48 mouse cellular contexts compared by ENCODE assay signal in genomic region chr5:120481205-120481604, GRCm38 (mm10). TPM values are rescaled to one million over a fixed set of nuclear protein-coding genes. Genes with fewer than 3 reads are reported as not detected.
"Had no signal": no experiment of that assay in that cellular context is flagged by ENCODE, and none has a peak within 500 bp of the region (broad histone marks: within the 10 kb centered on the region; RNA-seq: fewer than 3 reads in every experiment).

No protein-coding gene starts in this region.

- ATAC-seq: hindbrain, postnatal 0 days; inflammation-experienced regulatory T-cells, adult 6 months; intestine, embryonic 15.5 days; intestine, embryonic 16.5 days; intestine, postnatal 0 days had no signal

- H3K9me3 ChIP-seq: heart, embryonic 10.5 days; heart, embryonic 13.5 days; heart, embryonic 15.5 days; hindbrain, embryonic 12.5 days; hindbrain, embryonic 13.5 days; hindbrain, embryonic 15.5 days; intestine, embryonic 15.5 days; kidney, embryonic 15.5 days had no signal

- DNase-seq: heart, postnatal 10 days; heart, postnatal 14 days; heart, postnatal 36 days; heart, postnatal 4 days; kidney, adult 11 months; kidney, adult 18-20 months; kidney, adult 2 months; kidney, adult 8-10 months; kidney, adult 9 months; kidney, postnatal 10 days; kidney, postnatal 14 days; kidney, postnatal 36 days; kidney, postnatal 4 days; layer of hippocampus, adult 9-11 months had no signal

- H3K9ac ChIP-seq: heart, embryonic 12.5 days; heart, embryonic 13.5 days; heart, embryonic 15.5 days; hindbrain, embryonic 12.5 days; hindbrain, embryonic 13.5 days; hindbrain, embryonic 14.5 days; hindbrain, embryonic 15.5 days; intestine, embryonic 15.5 days; kidney, embryonic 15.5 days had no signal

- H3K4me2 ChIP-seq: heart, embryonic 11.5 days; heart, embryonic 12.5 days; heart, embryonic 13.5 days; heart, embryonic 15.5 days; hindbrain, embryonic 12.5 days; hindbrain, embryonic 13.5 days; hindbrain, embryonic 14.5 days; hindbrain, embryonic 15.5 days; intestine, embryonic 15.5 days; kidney, embryonic 15.5 days had no signal

- H3K27me3 ChIP-seq: hindbrain, embryonic 12.5 days; intestine, embryonic 15.5 days had no signal

- H3K4me3 ChIP-seq: heart, embryonic 10.5 days; heart, embryonic 12.5 days; heart, embryonic 13.5 days; heart, embryonic 15.5 days; hindbrain, embryonic 12.5 days; hindbrain, embryonic 13.5 days; hindbrain, embryonic 15.5 days; intestine, embryonic 15.5 days; kidney, embryonic 15.5 days; layer of hippocampus, adult 2 months; left cerebral cortex, adult 2 months had no signal

- H3K4me1 ChIP-seq: hindbrain, embryonic 15.5 days; intestine, embryonic 15.5 days had no signal

- H3K27ac ChIP-seq: heart, embryonic 10.5 days; heart, embryonic 13.5 days; heart, embryonic 15.5 days; hindbrain, embryonic 12.5 days; hindbrain, embryonic 13.5 days; hindbrain, embryonic 14.5 days; hindbrain, embryonic 15.5 days; hindbrain, postnatal 0 days; intestine, embryonic 15.5 days; kidney, embryonic 15.5 days; kidney, postnatal 0 days; layer of hippocampus, adult 2 months; left cerebral cortex, adult 2 months had no signal

RNA-seq across cellular contexts. Expression of gene Sds, which starts 4.9 kb away (rescaled TPM):
- total RNA-seq: heart, postnatal 10 days; heart, postnatal 14 days; heart, postnatal 4 days; hematopoietic stem cell, adult 5-6 weeks; hindbrain, postnatal 0 days; layer of hippocampus, postnatal 10 days; layer of hippocampus, postnatal 14 days; left cerebral cortex, adult 18-20 months; left cerebral cortex, postnatal 10 days had no signal
- polyA plus RNA-seq: heart, embryonic 11.5 days; heart, embryonic 12.5 days; heart, embryonic 13.5 days; heart, embryonic 14.5 days; heart, embryonic 15.5 days; heart, postnatal 0 days; hindbrain, embryonic 11.5 days; hindbrain, embryonic 12.5 days; hindbrain, embryonic 13.5 days; hindbrain, embryonic 14.5 days; hindbrain, embryonic 15.5 days; inflammation-experienced regulatory T-cells, adult 6 months; intestine, embryonic 14.5 days; intestine, embryonic 15.5 days; intestine, postnatal 0 days; kidney, adult 2 months; kidney, embryonic 14.5 days; kidney, embryonic 15.5 days; kidney, embryonic 16.5 days; kidney, postnatal 0 days; large intestine, adult 2 months had no signal

RNA-seq across cellular contexts. Expression of gene Sdsl, which starts 8.6 kb away (rescaled TPM):
- polyA plus RNA-seq: inflammation-experienced regulatory T-cells, adult 6 months had no signal

RNA-seq across cellular contexts. Expression of gene Lhx5, which starts 49.7 kb away (rescaled TPM):
- total RNA-seq: heart, postnatal 10 days; heart, postnatal 14 days; heart, postnatal 25 days; heart, postnatal 36 days; heart, postnatal 4 days; hematopoietic stem cell, adult 5-6 weeks; layer of hippocampus, adult 18-20 months; layer of hippocampus, postnatal 25 days; left cerebral cortex, adult 18-20 months; left cerebral cortex, adult 2 months had no signal
- polyA plus RNA-seq: heart, embryonic 13.5 days; heart, embryonic 14.5 days; heart, embryonic 15.5 days; heart, embryonic 16.5 days; heart, postnatal 0 days; inflammation-experienced regulatory T-cells, adult 6 months; intestine, embryonic 14.5 days; intestine, embryonic 15.5 days; intestine, embryonic 16.5 days; kidney, adult 2 months; kidney, embryonic 14.5 days; kidney, embryonic 15.5 days; kidney, embryonic 16.5 days; kidney, postnatal 0 days had no signal
